Mouse (Mus musculus) erythroblast, embryonic 14.5 days (primary cell): ENCODE measurements around the gene Ppl. TPM values are rescaled to one million over a fixed set of nuclear protein-coding genes. Genes with fewer than 3 reads are reported as not detected.

Experiments
- H3K27me3 ChIP-seq: 2 replicates; pipeline ENCODE4 v1.6.1; 2012; ENCODE audit warnings: inconsistent platforms; ENCODE audit not compliant: control insufficient read depth
- H3K36me3 ChIP-seq: 2 replicates; pipeline ENCODE4 v1.6.1; 2012; ENCODE audit warnings: mild to moderate bottlenecking, inconsistent platforms; ENCODE audit not compliant: control insufficient read depth
- H3K4me1 ChIP-seq: 2 replicates; pipeline ENCODE4 v1.6.1; 2012; ENCODE audit warnings: inconsistent platforms; ENCODE audit not compliant: control insufficient read depth
- H3K4me3 ChIP-seq: replicated peaks from 2 replicates; pipeline ENCODE3; 2012; ENCODE audit warnings: moderate library complexity, mild to moderate bottlenecking, inconsistent platforms
- H3K9me3 ChIP-seq: 2 replicates; pipeline ENCODE4 v1.6.1; 2012; ENCODE audit warnings: low read length, inconsistent platforms, mixed read lengths; ENCODE audit not compliant: control insufficient read depth
- GATA1 ChIP-seq: IDR thresholded peaks from 2 replicates; pipeline ENCODE4 v1.6.1; 2012; ENCODE audit warnings: low read length, inconsistent platforms, mixed read lengths
- TAL1 ChIP-seq: IDR thresholded peaks from 3 replicates; pipeline ENCODE4 v1.6.1; 2012; ENCODE audit warnings: low read length, inconsistent platforms, mixed read lengths
- polyA plus RNA-seq: library from polyadenylated mRNA; stranded (reverse); fragments of >175 nt; gene quantifications from 2 replicates; pipeline ENCODE4 v1.2.3, GENCODE M21; 2012

Ppl gene
- polyA plus RNA-seq, 1 experiment = 0.01 TPM

DNA sequence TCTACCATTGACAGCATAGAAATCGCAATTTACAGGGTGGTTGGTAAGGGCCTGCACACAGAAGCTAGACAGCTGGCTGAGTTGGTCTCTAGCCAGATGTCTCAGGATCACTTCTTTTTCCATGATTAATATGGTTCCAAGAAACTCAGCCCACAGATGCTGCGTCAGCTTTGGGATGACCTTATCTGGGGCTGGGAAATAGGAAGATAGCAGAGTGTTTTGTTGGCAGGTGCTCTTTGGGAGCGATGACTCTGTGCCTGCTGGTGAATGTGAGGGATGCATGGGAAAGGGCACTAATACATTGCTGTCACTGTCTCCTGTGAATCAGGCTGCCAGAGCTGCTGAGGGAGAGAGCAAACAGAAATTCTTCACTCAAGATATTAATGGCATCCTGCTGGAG lies 61.9 kb downstream of the Ppl start:
- H3K4me3 ChIP-seq = no peak overlapping the region
- no peaks in the 10 kb centered on the region for H3K4me1 ChIP-seq
- H3K27me3 ChIP-seq = no peaks in the 10 kb centered on the region
- H3K36me3 ChIP-seq = peaks cover 96% of the 10 kb centered on the region
- TF ChIP-seq GATA1 (no peak), TAL1 (no peak)
- no peaks in the 10 kb centered on the region for H3K9me3 ChIP-seq

DNA sequence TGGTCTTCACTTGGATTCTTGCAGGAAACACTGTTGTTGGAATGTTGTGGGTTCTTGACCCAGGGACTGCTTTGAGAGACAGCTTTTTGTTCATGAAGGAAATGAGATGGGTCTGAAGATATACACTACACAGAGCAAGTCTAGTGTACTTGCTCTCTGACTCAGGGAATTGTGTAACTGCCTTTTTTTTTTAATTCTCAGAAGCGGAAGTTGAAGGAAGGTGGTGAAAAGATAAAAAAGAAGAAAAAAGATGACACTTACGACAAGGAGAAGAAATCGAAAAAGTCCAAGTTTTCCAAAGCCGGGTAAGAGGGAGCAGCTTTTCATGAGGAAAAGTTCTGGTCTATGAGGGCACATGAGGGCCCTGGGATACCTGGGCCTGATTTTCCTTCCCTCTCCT lies 68.7 kb downstream of the Ppl start:
- Histone ChIP-seq H3K4me3 (no peak overlapping the region), H3K9me3 (no peaks in the 10 kb centered on the region), H3K36me3 (peaks cover 90% of the 10 kb centered on the region), H3K4me1 (no peaks in the 10 kb centered on the region), H3K27me3 (no peaks in the 10 kb centered on the region)
- TF ChIP-seq TAL1 (no peak), GATA1 (no peak)

DNA sequence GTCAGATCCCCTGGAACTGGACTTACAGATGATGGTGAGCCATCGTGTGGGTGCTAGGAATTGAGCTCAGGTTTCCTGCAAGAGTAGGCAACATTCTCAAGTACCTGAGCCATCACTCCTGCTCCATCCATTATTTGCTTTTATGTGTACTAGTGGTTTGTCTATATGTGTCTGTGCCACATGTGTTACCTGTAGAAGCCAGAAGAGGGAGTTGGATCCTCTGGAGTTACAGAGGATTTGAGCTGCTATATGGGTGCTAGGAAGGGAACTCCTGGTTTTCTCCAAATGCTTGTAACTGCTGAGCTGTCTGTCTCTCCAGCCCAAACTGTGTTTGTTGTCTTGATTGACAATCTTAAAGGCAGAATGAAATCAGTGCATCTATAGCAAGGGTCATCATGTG lies 74.1 kb downstream of the Ppl start:
- H3K36me3 ChIP-seq = peaks cover 90% of the 10 kb centered on the region

DNA sequence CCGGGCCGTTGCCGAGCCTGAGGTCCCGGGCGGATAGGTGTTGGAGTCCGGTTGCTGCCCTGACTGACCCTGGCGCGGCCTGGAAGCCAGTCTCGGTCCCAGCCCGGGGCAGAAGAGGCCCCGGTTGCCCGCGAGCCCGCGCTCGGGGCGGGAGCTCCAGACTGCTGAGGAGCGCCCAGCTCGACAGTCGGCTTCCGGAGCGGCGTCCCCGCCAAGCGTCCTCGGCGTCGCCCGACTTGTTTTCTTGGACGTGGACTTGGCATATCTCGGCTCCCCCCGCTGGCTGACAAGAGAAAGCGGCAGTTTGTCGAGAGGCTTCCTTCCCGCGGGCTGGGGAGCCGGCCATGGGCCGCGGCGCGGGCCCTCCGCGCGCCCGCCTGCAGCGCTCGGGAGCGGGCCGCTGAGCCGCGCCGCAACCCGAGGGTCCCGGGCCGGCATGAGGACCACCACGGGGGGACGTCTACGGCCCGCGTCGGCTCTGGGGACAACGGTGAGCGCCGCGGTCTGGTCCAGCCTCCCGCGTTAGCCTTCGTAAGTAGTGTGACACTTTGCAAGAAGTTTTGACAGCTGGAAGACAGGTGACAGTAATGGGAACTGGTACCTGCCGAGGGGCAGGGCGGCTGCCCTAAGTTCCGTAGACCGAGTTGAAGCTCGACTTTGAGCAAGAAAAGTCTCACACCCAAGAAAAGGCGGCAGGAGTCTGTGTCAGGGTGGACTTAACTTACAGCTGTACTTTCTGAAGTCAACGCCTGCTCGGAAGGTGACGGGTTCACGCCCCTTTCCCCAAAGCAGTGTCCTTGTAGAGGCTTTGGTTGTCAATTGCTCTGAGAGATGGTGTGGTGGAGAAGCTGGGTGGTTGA lies 81.7 kb downstream of the Ppl start:
- Histone ChIP-seq H3K4me3 (peak overlapping the region; percentile 74), H3K4me1 (peaks cover 34% of the 10 kb centered on the region), H3K9me3 (no peaks in the 10 kb centered on the region), H3K36me3 (peaks cover 58% of the 10 kb centered on the region), H3K27me3 (no peaks in the 10 kb centered on the region)
- TF ChIP-seq GATA1 (no peak), TAL1 (no peak)

More for the DNA sequence above, 74.1 kb downstream of the Ppl start:
- TF ChIP-seq GATA1 (no peak), TAL1 (no peak)
- Histone ChIP-seq H3K4me1 (peaks cover 3% of the 10 kb centered on the region), H3K9me3 (no peaks in the 10 kb centered on the region), H3K27me3 (no peaks in the 10 kb centered on the region), H3K4me3 (no peak overlapping the region)

DNA sequence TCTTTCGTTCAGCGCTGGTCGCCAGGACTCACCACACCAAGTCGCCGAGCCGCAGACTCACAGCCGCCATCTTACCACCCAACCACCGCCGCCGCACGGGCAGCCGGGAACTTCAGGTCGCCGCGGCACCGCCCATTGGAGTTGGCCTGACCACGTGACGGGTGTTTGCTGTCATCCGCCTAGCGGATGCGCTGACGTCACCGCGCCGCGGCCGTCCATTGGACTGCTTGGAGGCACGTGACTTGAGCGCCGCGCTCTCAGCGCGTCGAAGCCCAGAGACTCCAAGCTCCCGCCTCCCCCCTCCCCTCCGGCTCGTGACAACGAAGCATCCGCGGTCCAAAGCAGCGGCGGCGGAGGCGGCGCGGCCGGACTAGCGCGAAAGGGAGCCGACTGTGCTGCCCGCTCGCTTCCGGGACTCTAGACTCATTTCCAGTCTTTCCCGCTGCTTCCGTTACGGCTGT lies 82.4 kb downstream of the Ppl start, which contains the start of the genes Glyr1 and Ubn1:
Glyr1 (minus strand) TSS at position 90 of the 461 bp plus-strand sequence.
Ubn1 (plus strand) TSS at position 284 of the 461 bp plus-strand sequence.
- no peaks in the 10 kb centered on the region for H3K27me3 ChIP-seq
- H3K36me3 ChIP-seq = peaks cover 58% of the 10 kb centered on the region
- peak within 1 kb of the TSS; percentile 74 for H3K4me3 ChIP-seq
- no peaks in the 10 kb centered on the region for H3K9me3 ChIP-seq
- TF ChIP-seq TAL1 (no peak), GATA1 (no peak)
- peaks cover 32% of the 10 kb centered on the region for H3K4me1 ChIP-seq

DNA sequence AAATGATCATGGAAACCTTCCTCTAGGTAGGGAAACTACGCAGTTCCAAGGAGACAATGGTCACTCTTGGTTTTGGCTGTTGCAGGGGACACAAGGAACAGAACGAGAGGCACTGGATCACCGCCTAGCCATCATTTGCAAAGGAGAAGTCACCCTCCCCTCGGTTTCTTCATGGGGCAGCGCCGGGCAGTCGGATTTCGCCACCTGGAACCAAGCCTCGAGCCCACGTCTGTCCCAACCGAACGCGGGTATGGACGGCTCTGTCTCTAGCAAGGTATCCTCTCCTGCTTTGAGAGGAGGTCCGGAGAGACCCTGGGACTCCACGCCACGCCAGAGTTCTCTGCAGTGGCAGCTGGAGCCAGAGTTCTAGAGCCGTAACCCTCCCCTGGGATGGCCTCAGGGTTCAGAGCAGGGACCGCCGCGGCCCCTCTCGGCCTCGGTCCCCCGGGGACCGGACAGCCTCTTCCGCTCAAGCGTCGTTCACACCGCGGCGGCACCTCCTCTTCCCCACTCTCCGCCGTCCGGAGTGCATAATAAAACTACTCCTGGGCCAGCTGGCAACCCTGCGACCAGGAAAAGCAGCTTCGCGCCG lies 82.9 kb downstream of the Ppl start:
- Histone ChIP-seq H3K27me3 (no peaks in the 10 kb centered on the region), H3K4me1 (peaks cover 32% of the 10 kb centered on the region), H3K36me3 (peaks cover 60% of the 10 kb centered on the region), H3K4me3 (peak overlapping the region; percentile 74), H3K9me3 (no peaks in the 10 kb centered on the region)
- no peak for TF ChIP-seq GATA1
- no peak for TF ChIP-seq TAL1

DNA sequence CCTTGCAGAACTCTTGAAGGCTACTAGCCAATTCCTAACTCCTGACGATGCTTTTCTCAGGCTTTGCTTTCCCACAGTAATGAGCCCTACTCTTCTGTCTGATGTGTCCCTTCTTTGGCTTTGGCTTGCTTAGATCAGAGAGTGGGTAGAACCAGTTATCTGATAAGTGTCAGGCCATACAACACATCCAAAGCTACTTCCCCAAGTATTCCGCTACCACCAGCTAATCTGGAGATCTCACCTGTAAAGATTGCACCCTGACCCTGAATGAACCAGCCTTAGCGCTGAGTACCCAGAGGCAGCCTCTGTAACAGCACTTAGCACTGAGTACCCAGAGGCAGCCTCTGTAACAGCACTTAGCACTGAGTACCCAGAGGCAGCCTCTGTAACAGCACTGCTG lies 86.9 kb downstream of the Ppl start:
- Histone ChIP-seq H3K4me1 (peaks cover 18% of the 10 kb centered on the region), H3K36me3 (peaks cover 77% of the 10 kb centered on the region), H3K27me3 (no peaks in the 10 kb centered on the region), H3K9me3 (no peaks in the 10 kb centered on the region), H3K4me3 (no peak overlapping the region)
- TF ChIP-seq TAL1 (no peak), GATA1 (no peak)

DNA sequence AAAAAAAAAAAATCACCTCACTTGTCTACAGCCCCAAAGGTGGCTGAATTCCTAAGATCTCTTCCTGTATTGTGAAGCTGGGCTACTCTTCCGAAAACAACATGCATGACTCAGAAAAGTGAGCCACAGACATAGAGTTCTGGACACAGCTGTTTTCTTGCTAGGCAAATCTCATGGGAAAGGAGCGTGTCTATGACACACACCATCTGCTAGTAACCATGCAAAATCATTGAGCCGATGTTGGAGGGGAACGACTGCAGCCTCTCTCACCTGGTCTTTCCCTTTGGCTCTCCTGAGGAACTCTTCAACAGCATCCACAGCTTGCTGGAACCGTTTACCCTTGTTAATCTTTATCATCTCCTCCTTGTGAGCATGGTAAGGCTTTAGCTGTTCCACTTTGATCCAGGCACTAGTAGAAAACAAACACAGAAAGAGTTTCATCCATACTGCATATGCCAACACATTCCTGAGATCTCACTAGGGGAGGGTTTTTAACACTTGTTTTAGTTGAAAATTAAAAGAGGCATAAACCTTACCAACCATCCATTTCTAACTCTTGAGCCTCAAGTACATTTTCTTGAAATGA lies 95.5 kb downstream of the Ppl start:
- Histone ChIP-seq H3K27me3 (no peaks in the 10 kb centered on the region), H3K36me3 (peaks cover 98% of the 10 kb centered on the region), H3K4me3 (no peak overlapping the region), H3K4me1 (no peaks in the 10 kb centered on the region), H3K9me3 (no peaks in the 10 kb centered on the region)
- no peak for TF ChIP-seq GATA1

Other genes with a start within 250 kb of the Ppl start
- gene Mgrn1, start 246.2 kb downstream of the Ppl start, polyA plus RNA-seq = 0.29 and 0.43 TPM in 2 replicates
- 0.69 and 1.1 TPM in 2 replicates for gene Nudt16l1, start 193.7 kb downstream of the Ppl start, polyA plus RNA-seq
- gene Anks3, start 168.2 kb downstream of the Ppl start, polyA plus RNA-seq = 1.9 TPM in 2 replicates
- not detected in 2 replicates for gene Sept12, start 134.6 kb downstream of the Ppl start, polyA plus RNA-seq
- gene Smim22, start 125.1 kb downstream of the Ppl start, polyA plus RNA-seq = not detected in 2 replicates
- 1.0 and 1.6 TPM in 2 replicates for gene Rogdi, start 118.9 kb downstream of the Ppl start, polyA plus RNA-seq
- 0.42 and 0.50 TPM in 2 replicates for gene Glyr1, start 82.6 kb downstream of the Ppl start, polyA plus RNA-seq
- 1.9 and 2.3 TPM in 2 replicates for gene Ubn1, start 82.4 kb downstream of the Ppl start, polyA plus RNA-seq
- gene Sec14l5, start 14.7 kb upstream of the Ppl start, polyA plus RNA-seq = not detected in 2 replicates
- 0.86 and 0.92 TPM in 2 replicates for gene Nagpa, start 71.6 kb upstream of the Ppl start, polyA plus RNA-seq
- not detected in 2 replicates for gene AU021092, start 89.9 kb upstream of the Ppl start, polyA plus RNA-seq
- 0.19 and 0.28 TPM in 2 replicates for gene Alg1, start 101.2 kb upstream of the Ppl start, polyA plus RNA-seq
- 0.10 and 0.11 TPM in 2 replicates for gene Eef2kmt, start 123.6 kb upstream of the Ppl start, polyA plus RNA-seq